Mouse (Mus musculus): ENCODE measurements around the gene Fam189a1. TPM values are rescaled to one million over a fixed set of nuclear protein-coding genes. Genes with fewer than 3 reads are reported as not detected.

Gene Fam189a1
- polyA plus RNA-seq, 1 experiment from 2014 or later, result 3.6 TPM

DNA sequence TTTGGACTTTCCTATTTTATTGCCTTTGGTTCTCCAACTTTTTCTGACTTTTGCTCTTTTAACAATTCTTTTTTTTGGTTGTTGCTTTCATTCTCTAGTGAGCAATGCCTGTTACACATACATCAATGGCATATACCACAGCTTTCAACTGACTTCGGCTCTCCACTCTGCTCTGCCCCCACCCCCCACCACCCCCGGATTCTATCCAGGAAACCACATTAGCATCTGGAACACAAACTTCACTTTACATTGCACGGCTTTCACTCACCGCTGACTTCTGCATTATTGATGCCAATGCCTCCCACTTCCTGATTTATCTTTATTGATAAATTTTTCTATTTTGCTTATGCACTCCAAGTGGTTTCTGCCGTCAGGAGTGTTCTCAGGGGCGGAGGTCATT, 146.1 kb downstream of the Fam189a1 start:
- no peak overlapping the region for H3K4me3 ChIP-seq (ENCODE audit: low read depth, low read length)
- ATAC-seq (ENCODE audit: low read depth) (no peak), DNase-seq (ENCODE audit: low spot score) (no peak)
- H3K9me3 ChIP-seq (ENCODE audit: control insufficient read depth, low read length), result no peaks in the 10 kb centered on the region
- H3K27me3 ChIP-seq (replicated peaks; ENCODE audit: control insufficient read depth, insufficient read depth, low read length), result no peaks in the 10 kb centered on the region
- H3K9ac ChIP-seq (ENCODE audit: low read depth, low read length), result no peak overlapping the region
- no peak overlapping the region for H3K4me2 ChIP-seq (ENCODE audit: low read depth, low read length)
- no peaks in the 10 kb centered on the region for H3K36me3 ChIP-seq (ENCODE audit: control insufficient read depth, insufficient read depth, low read length)
- peaks cover 12% of the 10 kb centered on the region for H3K4me1 ChIP-seq (ENCODE audit: control insufficient read depth, insufficient read depth, low read length)
- no peak overlapping the region; the same call in 1 of the 2 replicates for H3K27ac ChIP-seq (replicated peaks; ENCODE audit: low read depth, low read length)
- 40% methylated on average over 6 of the region's 6 CpGs for WGBS

DNA sequence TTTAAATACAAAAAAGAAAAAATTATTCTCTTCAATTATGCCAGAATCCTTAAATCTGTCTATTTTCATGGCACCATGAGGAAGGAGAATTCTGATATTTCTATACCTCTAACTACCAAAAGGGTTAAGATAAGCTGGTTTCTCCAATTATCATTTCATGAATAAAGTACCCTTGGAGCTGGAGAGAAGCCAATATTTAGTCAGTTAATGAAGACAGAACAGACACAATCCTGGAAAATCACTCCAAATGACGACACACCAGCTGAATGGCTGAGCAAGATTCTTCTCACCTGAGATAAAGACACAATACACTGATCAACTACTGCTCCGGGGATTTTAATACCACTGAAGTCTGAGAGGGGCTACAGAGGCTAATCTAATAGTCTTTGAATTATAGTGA, 150.6 kb downstream of the Fam189a1 start:
- WGBS, result 56% methylated on average over 2 of the region's 2 CpGs
- H3K4me2 ChIP-seq (ENCODE audit: low read depth, low read length), result no peak overlapping the region
- no peak overlapping the region for H3K4me3 ChIP-seq (ENCODE audit: low read depth, low read length)
- H3K4me1 ChIP-seq (ENCODE audit: control insufficient read depth, insufficient read depth, low read length), result peaks cover 6% of the 10 kb centered on the region; the same call in 1 of the 2 replicates
- H3K27ac ChIP-seq (replicated peaks; ENCODE audit: low read depth, low read length), result no peak overlapping the region
- ATAC-seq (ENCODE audit: low read depth), result no peak
- H3K9me3 ChIP-seq (ENCODE audit: control insufficient read depth, low read length), result no peaks in the 10 kb centered on the region
- H3K9ac ChIP-seq (ENCODE audit: low read depth, low read length), result no peak overlapping the region
- no peaks in the 10 kb centered on the region for H3K36me3 ChIP-seq (ENCODE audit: control insufficient read depth, insufficient read depth, low read length)
- no peak for DNase-seq (ENCODE audit: low spot score)
- H3K27me3 ChIP-seq (replicated peaks; ENCODE audit: control insufficient read depth, insufficient read depth, low read length), result no peaks in the 10 kb centered on the region

DNA sequence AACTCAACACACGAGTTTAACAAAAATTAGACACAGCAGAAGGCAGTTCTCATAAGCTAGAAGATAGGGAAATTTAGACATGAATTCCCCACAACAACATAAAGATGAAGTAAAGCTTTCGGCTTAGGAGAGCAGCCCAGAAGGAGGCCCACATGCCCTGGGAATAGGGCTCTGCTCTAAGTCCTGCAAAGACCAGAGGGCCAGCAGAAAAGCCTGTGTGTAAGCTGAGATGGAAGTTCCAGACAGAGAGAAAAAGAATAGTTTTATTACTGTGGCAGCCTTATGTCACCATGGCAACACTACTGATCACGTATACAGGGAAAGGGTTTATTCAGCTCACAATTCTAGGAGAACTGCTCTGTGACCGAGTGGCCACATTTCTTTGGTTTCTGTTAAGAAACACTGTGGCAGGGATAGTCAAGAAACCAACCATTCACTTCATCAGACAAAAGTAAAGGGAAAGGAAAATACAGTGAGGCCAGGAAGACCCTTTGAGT, 156.6 kb downstream of the Fam189a1 start:
- peak; percentile 65 for ATAC-seq (ENCODE audit: low read depth)
- no peaks in the 10 kb centered on the region for H3K9me3 ChIP-seq (ENCODE audit: control insufficient read depth, low read length)

DNA sequence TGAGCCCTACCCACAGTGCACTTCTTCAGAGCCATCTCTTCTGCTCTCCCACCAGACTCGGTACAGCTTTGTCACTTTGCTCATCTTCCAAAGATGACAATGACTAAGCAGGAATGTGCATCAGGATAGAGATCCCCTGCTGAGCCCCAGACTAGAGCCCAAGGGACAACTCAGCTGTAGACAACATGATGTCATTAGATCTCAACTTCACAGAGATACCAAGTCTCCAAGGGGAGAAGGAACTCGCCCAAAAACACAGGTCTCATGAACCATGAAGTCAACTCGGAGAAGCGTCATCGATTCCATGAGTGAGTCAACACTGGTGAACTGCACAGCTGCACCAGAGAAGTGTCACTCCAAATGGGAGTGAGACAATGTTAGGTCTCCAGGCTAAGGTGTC, 158.6 kb downstream of the Fam189a1 start:
- no peaks in the 10 kb centered on the region for H3K4me1 ChIP-seq (ENCODE audit: control insufficient read depth, insufficient read depth, low read length)
- no peaks in the 10 kb centered on the region for H3K27me3 ChIP-seq (replicated peaks; ENCODE audit: control insufficient read depth, insufficient read depth, low read length)
- no peak overlapping the region for H3K4me2 ChIP-seq (ENCODE audit: low read depth, low read length)
- H3K36me3 ChIP-seq (ENCODE audit: control insufficient read depth, insufficient read depth, low read length), result no peaks in the 10 kb centered on the region
- 90% methylated on average over 5 of the region's 5 CpGs for WGBS
- H3K9ac ChIP-seq (ENCODE audit: low read depth, low read length), result no peak overlapping the region
- no peak overlapping the region for H3K4me3 ChIP-seq (ENCODE audit: low read depth, low read length)
- H3K27ac ChIP-seq (replicated peaks; ENCODE audit: low read depth, low read length), result no peak overlapping the region
- H3K9me3 ChIP-seq (ENCODE audit: control insufficient read depth, low read length), result no peaks in the 10 kb centered on the region
- DNase-seq (ENCODE audit: low spot score) (no peak), ATAC-seq (ENCODE audit: low read depth) (no peak)

More for the DNA sequence above, 156.6 kb downstream of the Fam189a1 start:
- Histone ChIP-seq H3K27me3 (replicated peaks; ENCODE audit: control insufficient read depth, insufficient read depth, low read length) (no peaks in the 10 kb centered on the region), H3K4me3 (ENCODE audit: low read depth, low read length) (no peak overlapping the region), H3K9ac (ENCODE audit: low read depth, low read length) (no peak overlapping the region), H3K4me2 (ENCODE audit: low read depth, low read length) (no peak overlapping the region), H3K36me3 (ENCODE audit: control insufficient read depth, insufficient read depth, low read length) (no peaks in the 10 kb centered on the region), H3K4me1 (ENCODE audit: control insufficient read depth, insufficient read depth, low read length) (no peaks in the 10 kb centered on the region), H3K27ac (replicated peaks; ENCODE audit: low read depth, low read length) (no peak overlapping the region)
- DNase-seq (ENCODE audit: low spot score), result peak; percentile 23
- WGBS, result 61% methylated on average over 4 of the region's 4 CpGs

DNA sequence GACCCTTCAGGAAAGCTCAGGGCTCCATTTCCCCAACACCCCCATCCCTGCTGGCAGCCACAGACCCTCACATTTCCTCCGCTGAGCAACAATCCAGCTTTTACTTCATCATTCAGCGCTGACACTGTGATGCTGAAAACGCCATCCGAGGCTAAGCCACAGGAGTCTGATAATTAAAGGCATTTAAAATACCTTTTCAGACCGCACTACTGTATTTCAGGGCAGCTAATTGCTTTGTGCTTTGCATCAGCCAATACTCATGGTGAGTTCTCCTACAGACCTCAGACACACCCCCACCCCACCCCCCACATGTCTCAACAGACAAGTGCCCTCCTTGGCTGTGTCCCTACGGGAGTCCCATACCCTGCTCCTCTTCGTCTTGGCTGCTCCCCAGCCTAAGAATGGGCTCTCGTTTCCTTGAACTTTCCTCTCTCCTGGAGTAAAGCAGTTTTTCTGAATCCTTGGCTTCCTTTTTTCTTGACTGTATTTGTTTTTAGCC, 160.4 kb downstream of the Fam189a1 start:
- no peaks in the 10 kb centered on the region for H3K27me3 ChIP-seq (replicated peaks; ENCODE audit: control insufficient read depth, insufficient read depth, low read length)
- H3K9me3 ChIP-seq (ENCODE audit: control insufficient read depth, low read length), result no peaks in the 10 kb centered on the region
- H3K4me3 ChIP-seq (ENCODE audit: low read depth, low read length), result no peak overlapping the region
- no peaks in the 10 kb centered on the region for H3K4me1 ChIP-seq (ENCODE audit: control insufficient read depth, insufficient read depth, low read length)
- 36% methylated on average over 8 of the region's 8 CpGs for WGBS
- H3K27ac ChIP-seq (replicated peaks; ENCODE audit: low read depth, low read length), result no peak overlapping the region
- H3K4me2 ChIP-seq (ENCODE audit: low read depth, low read length), result no peak overlapping the region
- H3K36me3 ChIP-seq (ENCODE audit: control insufficient read depth, insufficient read depth, low read length), result no peaks in the 10 kb centered on the region
- no peak overlapping the region for H3K9ac ChIP-seq (ENCODE audit: low read depth, low read length)
- DNase-seq (ENCODE audit: low spot score) (peak; percentile 14), ATAC-seq (ENCODE audit: low read depth) (peak; percentile 60; the same call in 1 of the 2 replicates)

DNA sequence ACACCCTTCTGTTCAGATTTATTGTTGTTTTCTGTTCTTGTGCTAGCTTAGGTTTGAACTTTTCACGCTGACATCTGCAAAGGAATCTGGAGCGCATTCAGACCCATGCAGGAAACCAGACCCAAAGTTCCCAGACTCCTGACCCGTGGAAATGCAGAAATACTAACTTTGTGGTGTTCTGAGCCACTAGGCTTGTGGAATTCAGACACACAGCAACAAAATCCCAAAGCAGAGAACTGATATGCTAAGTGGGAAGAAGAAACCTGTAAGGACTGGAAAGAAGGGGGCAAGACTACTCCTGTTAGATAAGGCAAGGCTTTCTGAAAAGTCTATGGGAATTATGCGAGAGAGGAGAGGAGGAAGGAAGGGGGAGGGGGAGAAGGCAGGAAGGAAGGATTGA, 167.0 kb downstream of the Fam189a1 start:
- H3K4me3 ChIP-seq (ENCODE audit: low read depth, low read length), result no peak overlapping the region
- no peaks in the 10 kb centered on the region for H3K4me1 ChIP-seq (ENCODE audit: control insufficient read depth, insufficient read depth, low read length)
- H3K9me3 ChIP-seq (ENCODE audit: control insufficient read depth, low read length), result no peaks in the 10 kb centered on the region
- no peak overlapping the region for H3K9ac ChIP-seq (ENCODE audit: low read depth, low read length)
- no peak for ATAC-seq (ENCODE audit: low read depth)
- H3K36me3 ChIP-seq (ENCODE audit: control insufficient read depth, insufficient read depth, low read length), result no peaks in the 10 kb centered on the region
- no peak for DNase-seq (ENCODE audit: low spot score)
- no peaks in the 10 kb centered on the region for H3K27me3 ChIP-seq (replicated peaks; ENCODE audit: control insufficient read depth, insufficient read depth, low read length)
- H3K4me2 ChIP-seq (ENCODE audit: low read depth, low read length), result no peak overlapping the region
- no peak overlapping the region for H3K27ac ChIP-seq (replicated peaks; ENCODE audit: low read depth, low read length)
- 66% methylated on average over 4 of the region's 4 CpGs for WGBS

DNA sequence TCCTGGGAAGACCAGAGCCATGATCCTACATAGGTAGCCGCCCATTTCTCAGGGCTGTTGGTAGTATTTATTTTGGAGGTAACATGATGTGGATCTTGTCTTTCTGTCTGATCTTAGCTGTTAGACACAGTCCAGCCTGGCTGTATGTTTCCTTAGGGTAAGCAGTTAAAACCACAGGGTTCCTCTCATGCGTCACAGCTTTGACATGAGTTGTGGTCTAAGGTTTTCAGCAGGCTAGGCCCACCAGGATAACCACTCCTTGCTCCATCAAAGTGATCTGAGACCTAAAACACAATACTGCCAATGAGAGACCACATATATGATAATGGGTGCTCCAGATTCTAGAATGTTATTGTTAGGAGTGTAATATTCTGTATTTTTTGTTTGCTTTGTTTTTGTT, 168.4 kb downstream of the Fam189a1 start:
- 92% methylated on average over 2 of the region's 2 CpGs for WGBS

DNA sequence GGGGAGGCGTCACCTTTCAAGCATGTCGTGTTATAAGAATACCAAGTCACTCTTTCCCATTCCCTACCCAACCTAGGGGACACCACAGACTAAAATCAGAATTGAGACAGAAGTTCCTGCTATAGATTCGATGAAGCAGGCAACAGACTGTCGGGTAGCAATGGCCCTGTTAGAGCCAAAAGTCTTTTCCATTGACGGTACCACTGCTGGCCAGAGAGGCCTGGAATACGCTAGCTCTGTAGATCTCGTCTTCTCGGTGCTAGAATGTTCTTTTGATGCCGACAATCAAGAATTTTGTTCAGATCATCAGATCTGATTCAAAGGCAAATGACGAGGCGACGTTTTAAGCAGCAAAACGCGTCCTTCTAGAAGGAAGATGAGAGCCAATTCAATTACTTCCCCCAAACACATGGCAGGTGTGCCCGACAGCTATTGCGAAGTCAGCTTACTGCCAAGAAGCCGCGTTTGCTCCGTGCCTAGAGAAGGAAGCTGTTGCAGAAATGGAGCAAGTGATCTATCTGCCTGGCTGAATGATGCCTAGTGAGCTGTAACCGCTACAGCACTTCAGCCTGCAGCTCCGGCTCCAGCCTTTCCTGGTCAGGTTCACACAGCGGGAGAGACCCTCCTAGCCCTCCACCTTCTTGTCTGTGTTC, 171.8 kb downstream of the Fam189a1 start:
- 84% methylated on average over 21 of the region's 22 CpGs for WGBS
- Histone ChIP-seq H3K9ac (ENCODE audit: low read depth, low read length) (no peak overlapping the region), H3K4me3 (ENCODE audit: low read depth, low read length) (no peak overlapping the region), H3K9me3 (ENCODE audit: control insufficient read depth, low read length) (no peaks in the 10 kb centered on the region), H3K4me1 (ENCODE audit: control insufficient read depth, insufficient read depth, low read length) (no peaks in the 10 kb centered on the region), H3K36me3 (ENCODE audit: control insufficient read depth, insufficient read depth, low read length) (no peaks in the 10 kb centered on the region), H3K27ac (replicated peaks; ENCODE audit: low read depth, low read length) (no peak overlapping the region), H3K27me3 (replicated peaks; ENCODE audit: control insufficient read depth, insufficient read depth, low read length) (no peaks in the 10 kb centered on the region), H3K4me2 (ENCODE audit: low read depth, low read length) (no peak overlapping the region)
- DNase-seq (ENCODE audit: low spot score), result no peak
- ATAC-seq (ENCODE audit: low read depth), result no peak

More for the DNA sequence above, 168.4 kb downstream of the Fam189a1 start:
- Histone ChIP-seq H3K36me3 (ENCODE audit: control insufficient read depth, insufficient read depth, low read length) (no peaks in the 10 kb centered on the region), H3K4me2 (ENCODE audit: low read depth, low read length) (no peak overlapping the region), H3K9ac (ENCODE audit: low read depth, low read length) (no peak overlapping the region), H3K27ac (replicated peaks; ENCODE audit: low read depth, low read length) (no peak overlapping the region), H3K9me3 (ENCODE audit: control insufficient read depth, low read length) (no peaks in the 10 kb centered on the region), H3K4me1 (ENCODE audit: control insufficient read depth, insufficient read depth, low read length) (no peaks in the 10 kb centered on the region), H3K4me3 (ENCODE audit: low read depth, low read length) (no peak overlapping the region), H3K27me3 (replicated peaks; ENCODE audit: control insufficient read depth, insufficient read depth, low read length) (no peaks in the 10 kb centered on the region)
- DNase-seq (ENCODE audit: low spot score) (no peak), ATAC-seq (ENCODE audit: low read depth) (no peak)
